Mouse (Mus musculus) natural killer cell, adult 2 months (primary cell): ENCODE data around the gene Tango6.

Source experiments
- DNase-seq, 2 experiments: peaks; one replicate each; pipeline ENCODE4 v3.0.0; 2022; ENCODE audit warnings: low spot score in 2 of 2

Tango6 gene

DNA sequence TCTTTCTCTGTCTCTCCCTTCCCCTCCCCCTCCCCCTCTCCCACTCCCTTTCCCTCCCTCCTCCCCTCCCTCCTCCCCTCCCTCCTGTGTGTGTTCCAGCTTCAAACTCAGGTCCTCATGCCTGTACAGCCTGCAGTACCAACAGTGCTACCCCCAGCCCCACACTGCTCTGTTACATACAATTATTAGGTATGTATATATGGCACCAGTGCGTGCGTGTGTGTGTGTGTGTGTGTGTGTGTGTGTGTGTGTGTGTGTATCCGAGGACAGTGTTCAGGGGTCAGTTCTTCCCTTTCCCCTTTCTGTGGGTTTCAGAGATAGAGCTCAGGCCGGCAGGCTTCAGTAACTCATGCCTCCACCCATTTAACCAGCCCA lies 134.3 kb downstream of the Tango6 start:
- no peak for DNase-seq

DNA sequence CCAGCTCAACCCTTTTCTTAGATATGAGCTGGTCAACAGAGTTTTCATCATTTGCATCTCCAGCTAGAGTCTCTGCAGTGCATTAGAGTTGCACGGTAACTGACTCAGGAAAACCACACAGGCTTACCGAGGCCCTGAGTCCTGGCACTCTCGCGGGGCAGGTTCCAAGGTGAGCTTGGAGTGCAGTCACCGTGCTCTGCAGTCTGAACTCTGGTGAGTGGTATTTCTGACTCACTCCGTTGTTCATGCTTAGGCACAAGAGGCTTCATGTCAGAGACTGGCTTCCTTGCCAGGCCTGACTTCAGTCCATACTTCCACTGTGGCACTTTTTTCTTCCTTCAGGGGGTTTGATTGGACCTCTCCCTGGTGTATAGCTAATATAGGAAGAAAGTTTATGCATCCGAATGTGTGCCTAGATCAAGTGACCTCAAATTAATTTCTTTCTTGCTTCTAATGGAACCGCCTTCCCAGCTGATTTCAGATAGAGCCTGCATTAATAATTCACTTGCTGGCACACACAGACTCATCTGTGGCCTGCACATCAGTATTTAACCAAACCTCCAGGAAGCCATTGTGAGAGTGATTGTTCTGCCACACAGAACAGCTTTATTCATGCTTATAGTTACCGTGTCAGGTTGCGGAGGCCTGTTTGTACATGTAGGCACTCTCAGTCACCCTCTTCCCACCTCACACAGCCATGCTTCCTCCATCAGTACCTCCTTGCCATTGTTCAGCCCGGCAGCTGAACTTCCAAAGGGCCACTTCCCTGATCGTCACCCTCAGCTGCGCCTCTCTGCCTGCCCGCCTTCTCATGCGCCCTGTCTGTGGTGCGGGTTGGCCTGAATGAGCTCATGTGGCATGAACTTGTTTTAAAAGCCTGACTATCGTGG lies 136.0 kb downstream of the Tango6 start:
- no peak for DNase-seq

DNA sequence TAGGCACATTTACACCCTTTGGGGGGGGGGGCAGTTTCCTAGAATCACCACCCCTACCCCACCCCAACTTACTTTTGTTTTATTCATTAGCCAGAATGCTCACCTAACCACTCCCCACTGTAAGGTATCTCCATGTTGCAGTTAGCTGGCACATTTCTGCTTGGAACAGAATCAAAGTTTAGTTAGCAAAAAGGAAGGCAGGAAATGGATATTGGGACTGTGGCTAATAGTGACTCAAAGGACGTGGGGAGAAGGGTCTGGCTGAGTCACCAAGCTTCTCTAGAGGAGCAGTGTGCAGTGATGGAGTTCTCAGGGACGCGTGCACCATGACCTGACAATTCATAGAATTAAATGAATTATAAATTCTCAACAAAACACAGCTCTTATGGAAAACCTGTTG lies 136.7 kb downstream of the Tango6 start:
- DNase-seq = no peak

DNA sequence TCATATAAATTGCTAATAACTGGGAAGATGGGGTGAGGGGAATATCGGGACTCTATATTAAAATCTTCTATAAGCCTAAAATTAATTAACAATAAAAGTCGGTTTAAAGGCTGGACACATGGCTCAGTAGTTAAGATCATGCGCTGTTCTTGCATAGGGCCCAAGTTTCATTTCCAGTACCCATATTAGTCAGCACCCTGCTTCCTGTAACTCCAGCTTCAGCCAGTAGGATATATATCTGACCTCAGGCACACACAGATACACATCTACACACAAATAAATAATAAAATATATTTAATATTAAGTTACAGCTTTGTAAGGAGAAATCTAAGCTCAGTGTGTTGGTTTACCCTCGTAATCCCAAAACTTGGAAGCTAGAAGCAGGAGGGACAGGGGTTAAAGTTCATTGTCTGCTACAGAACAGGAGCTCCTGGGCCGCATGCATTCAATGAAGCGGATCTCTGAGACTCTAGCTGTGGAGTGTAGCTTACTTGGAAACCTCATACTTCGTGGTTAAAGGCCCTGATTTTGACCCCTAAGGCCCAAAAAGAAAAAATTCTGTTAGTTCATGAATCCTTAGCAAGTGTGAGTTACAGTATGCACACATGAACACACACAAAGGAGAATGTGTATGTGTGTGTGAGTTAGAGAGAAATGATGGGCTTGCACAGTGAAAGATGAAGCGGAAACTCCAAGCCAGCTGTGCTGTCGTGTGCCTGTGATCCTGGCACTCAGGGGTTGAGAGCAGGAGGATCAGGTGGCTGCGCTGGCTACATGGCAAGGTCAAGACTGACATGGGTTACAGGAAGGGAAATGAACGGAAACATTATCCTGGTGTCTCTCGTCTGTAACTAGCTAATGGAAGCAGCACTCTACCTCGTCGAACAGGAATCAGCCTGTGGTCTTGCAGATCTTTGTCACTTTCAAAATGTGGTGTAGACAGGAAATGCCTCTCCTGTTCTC lies 138.0 kb downstream of the Tango6 start:
- DNase-seq = no peak

DNA sequence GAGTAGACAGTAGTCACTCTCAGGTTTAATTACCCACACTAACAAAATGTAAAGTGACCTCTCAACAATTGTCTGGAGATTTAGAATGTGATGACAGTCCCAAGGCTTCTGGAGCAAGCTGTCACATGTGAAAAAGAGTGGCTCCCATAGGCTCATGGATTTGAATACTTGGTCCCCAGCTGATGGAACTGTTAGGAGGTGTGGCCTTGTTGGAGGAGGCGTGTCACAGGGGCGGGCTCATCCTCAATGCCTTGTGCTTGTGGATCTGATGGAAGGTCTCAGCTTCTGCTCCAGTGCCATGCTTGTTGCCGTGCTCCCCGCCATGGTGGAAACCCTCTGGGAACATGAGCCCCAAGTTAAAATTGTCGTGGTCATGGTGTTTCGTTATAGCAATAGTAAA lies 146.1 kb downstream of the Tango6 start:
- DNase-seq = no peak

DNA sequence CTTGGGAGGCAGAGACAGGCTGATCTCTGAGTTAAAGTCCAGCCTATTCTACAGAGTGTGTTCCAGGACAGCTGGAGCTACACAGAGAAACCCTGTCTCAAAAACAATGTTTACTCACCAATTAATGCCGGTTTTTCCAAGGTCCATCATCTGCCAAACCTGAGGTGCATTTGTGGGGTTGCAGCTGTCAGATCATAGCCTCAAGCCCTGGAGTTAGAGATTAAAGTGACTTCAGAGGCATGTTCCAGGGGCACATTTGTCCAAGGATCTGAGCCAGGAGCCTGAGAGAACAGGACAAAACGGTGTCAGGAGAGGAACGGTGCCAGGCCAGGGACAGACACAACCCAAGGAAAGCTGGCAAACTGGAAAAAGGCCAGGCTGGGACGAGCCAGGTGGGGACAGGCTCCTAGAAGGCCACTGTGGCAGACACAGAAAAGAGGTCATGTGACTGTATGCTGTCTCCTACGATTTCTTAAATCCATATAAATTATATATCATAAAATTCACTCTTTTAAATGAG lies 146.7 kb downstream of the Tango6 start:
- DNase-seq = no peak

DNA sequence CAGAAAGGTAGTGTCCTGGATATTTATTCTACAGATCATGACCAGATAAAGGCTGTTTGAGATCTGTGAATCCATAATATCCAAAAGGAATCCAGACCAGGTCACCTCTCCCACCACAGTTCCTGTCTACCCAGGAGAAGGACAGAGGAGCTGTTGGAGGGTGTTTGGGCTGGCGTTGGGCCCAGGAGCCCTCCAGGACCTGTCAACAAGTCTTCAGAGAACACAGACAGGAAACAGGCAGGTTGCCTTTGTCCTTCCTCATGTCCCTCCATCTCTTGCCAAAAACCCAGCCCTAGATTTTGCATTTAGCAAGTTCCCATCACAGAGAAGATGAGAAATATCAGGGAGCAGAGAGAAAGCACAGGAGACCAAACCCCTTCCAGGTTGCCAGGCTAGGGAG lies 152.0 kb downstream of the Tango6 start:
- no peak for DNase-seq

DNA sequence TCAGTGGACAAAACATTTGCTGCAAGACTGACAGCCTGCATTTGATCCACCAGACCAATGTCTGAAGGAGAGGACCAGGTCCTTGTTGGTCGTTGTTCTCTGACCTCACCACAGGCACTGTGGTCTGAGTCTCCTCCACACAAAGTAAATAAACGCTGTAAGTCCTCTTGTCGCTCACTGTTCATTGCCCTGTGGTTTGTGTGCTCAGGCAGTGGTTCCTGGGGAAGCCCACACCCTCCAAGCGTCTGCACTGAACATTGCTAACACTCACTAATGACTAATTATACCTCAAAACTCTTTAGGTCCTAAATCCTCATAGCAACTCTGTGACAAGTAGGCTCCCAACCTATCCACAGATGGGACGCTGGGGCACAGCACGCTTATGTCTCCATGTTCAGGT lies 153.7 kb downstream of the Tango6 start:
- DNase-seq = peak; percentile 4 to 26

DNA sequence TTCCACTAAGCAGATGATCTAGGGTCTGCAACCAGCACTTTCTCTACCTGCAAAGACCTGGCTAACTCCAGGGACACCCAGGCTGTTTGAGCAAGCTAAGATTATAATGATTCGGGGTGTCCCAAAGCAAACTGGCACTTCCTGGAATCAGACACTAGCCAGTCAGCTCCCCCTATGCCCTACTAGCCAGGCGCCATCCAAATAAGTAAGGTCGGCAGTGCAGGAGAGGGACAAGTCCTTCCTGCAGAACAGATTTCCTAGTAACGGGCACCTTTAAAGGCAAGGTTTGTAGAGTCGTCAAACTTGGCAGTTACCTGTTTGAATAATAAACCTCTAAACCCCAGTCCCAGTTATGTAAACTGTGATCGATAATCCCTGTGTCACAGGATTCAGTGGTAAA lies 155.9 kb downstream of the Tango6 start:
- DNase-seq = no peak

DNA sequence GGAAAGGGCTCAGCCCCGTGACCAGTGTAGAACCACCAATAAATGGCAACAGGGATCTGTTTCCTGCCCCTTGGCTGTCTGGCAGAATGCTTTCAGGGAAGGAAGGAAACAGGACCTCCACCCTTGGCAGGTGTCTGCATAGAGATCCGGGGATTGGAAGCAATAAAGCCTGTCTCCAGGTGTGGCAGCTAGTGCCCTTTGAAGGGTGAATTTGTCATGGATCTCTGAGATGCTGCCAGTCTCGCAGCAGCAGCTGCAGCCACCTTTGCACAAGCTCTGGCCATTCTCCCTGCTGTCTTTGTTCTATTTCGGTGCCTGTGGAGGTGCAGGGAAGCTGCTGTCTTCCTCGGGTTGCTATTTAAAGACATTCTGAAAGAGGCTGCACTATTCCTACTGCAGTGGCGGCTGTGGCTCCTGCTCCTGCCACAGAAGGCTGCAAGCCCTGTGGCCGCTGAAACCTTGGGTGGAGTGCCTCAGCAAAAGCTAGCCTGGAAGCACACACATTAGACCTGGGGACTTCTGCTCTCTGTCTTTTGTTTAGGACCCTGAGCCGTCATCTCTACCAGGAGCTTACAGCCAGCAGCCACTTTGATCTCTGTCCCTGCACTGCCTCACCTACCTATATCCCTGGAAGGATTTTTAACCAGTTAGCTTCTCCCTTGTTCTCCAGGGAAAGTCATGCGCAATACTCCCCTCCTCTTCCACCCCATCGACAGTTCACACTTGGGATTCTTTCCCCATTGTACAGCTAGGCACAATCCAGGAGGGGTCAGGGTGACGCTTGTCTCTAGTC lies 156.5 kb downstream of the Tango6 start:
- DNase-seq = no peak

DNA sequence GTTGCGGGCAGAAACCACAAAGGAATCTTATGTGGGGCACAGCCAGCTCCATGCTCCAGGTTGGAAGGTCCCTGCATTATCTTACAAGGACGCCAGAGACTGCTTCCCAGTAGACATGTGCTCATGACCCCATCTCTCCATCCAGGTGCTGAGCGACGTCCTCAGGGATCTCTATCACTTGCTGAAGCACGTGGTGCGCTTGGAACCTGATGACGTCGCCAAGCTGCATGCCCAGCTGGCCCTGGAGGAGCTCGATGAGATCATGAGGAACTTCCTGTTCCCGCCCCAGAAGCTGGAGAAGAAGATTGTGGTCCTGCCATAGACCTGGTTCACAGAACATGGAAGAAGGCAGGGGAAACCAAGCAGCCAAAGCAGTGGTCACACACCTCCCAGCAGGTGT lies 167.2 kb downstream of the Tango6 start:
- DNase-seq = no peak

DNA sequence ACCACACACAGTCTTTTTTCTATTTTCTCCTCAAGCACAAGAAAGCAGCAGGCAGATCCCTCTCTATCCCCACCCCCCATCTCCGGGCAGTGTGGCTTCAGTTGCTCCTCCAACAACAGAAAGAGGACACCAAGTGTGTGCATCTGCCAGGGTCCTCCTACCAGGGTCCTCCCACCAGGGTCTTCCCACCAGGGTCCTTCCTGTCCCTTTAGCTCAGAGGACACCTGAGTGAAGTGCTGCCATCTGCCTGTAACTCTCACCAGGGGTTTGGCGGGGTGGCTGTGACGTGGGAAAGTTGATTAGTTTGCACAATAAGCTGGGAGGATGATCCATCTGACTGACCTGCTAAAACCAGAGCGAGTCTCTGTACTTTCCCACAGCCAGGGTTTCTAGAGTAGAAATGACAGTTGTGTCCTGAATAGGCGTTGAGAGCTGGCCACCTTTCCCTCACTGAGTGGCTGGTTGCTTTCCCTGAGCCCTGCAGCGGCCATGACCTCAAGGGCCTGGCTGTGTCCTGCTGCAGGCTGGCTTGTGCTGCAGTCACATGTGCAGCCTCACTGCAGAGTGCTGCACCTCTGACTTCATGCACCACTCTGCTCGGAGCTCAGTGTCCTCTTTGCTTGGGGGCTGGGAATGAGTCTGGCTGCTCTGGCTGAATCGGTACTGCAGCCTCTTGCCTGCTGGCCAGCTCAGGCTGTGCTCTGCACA lies 171.8 kb downstream of the Tango6 start:
- no peak for DNase-seq

DNA sequence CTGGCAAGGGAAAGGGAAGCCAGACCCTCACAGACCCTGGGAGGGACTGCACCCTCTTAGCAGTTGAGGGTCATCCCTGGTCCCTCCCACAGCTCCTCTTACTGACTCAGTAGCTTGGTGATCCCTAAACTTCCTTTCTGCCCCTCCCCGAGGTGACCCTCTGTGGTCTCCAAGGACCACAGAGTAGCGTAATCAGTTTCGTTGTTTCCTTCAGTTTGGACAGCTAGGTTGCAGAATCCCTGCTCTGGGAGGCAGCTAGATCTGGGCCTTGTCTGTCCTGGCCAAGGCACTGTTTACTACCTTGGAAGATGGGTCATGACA lies 172.3 kb downstream of the Tango6 start:
- no peak for DNase-seq

DNA sequence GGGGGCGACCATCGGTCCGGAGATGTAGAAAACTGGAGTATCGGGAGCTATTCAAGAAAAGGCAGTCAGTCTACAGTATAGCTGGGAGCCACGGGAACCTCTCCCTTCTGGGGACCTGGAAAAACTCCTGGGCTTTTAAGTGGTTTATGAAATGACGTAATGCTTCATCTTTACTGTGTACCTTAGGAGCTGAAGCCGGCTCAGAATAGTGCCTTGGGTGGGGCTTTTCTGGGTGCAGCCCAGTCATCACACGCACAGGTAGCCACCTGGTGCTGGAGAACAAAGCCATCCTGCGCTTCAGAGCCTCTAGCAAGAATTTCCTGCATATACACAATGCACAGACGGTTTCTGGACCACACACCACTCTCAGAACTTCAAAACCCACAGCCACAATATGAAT lies 180.0 kb downstream of the Tango6 start:
- DNase-seq = no peak

DNA sequence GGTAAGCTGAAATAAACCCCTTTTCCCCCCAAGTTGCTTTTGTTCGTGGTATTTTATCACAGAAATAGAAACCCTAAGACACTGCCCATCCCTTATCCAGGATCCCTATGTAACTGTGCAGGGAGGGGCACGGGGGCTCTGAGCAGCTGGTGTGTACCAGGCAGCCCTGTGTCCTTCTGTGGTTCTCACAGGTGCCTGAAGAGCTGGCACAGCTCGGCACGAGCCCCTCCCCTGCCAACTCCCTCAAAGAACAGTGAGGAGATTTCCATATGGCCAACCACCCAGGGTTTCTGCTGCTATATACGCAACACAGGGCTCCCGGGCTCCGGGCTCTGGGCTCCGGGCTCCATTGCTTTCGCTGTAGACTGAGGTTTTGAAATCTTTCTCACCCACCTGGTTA lies 182.5 kb downstream of the Tango6 start:
- DNase-seq = no peak

DNA sequence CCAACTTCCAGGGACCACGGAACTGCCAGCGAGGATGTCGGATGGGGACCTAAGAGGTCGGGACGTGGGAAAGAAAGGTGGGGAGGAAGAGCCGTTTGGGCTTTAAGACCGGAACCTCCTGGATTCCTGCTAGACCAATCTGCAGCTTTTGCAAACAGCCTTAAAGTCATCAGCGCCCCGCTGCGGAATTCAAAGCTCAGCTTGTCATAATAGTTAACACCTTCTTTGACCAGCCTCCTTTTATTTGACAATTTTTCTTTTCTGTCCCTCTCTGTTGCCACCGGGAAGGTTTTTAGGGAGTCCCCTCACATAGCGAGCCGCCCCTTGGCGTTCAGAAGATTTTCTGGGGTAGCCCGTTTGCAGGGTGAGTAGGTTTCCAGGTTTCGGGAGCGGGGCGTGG lies 187.2 kb downstream of the Tango6 start, which contains the start of gene Has3:
TSS of gene Has3 (plus strand) at position 192 of the 400 bp plus-strand sequence.
- no peak for DNase-seq

DNA sequence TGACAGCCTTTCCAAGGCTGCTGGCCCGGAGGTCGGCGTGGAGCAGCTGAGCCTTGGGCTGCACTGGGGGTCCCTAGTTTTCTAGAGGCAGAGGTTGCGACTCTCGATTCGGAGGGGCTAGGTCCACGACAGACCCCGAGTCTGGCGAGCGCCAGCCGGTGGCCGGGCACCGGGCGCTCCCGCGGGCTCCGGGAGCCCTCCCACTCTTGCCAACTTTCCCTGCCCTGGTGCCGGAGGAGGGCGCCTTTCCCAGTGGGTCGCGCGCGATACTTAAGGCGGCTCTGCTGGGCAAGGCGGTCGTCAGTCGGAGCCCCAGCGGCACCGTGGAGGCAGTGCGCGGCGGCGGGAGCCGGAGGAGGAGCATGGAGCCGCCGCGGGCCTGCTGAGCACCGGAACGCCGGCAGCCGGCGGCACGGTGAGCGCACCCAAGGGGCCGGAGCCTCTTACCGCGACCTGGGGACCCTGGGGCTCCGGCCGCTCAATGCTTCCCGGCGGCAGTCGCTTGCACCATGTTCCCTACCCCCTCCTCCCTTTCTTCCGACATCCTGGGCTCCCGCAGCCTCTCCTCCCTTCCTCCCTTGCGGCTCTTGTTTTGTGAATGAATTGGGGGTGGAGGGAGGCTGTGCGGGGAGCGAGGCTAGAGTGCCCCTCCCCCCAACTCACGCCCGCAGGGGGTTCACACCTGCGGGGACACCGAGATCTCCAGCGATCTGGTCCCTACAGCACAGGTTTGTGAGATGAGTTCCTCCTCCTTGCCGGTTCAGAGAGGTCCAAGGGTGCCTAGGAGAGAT lies 187.9 kb downstream of the Tango6 start:
- no peak for DNase-seq

DNA sequence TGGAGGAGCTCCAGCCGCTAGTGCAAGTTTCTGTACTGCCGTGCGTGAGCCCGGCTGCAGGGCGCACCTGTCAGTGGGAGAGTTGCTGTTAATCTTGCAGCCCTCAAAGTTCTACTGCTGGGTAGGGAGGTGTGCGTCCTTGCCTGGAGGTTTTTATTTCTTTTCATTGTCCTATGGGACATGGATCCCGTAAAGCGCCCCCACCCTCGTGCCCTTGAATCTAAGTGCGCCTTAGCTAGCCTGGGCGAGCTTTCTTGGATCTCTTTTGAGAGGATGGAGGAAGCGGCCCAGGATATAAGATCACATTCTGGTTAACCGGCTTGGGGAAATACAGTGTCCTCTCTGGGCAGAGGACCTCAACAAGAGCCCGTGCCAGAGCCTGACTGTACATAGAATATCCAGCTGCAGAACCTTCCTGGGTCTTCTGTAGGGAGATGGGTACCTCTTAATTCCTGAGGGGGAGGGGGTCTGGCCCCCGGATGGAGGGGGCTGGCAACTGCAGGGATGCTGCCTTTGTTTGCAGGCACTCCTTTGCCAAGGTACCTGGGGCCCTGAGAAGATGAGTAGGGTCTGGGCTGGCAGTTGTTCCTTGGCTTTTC lies 188.6 kb downstream of the Tango6 start:
- no peak for DNase-seq

DNA sequence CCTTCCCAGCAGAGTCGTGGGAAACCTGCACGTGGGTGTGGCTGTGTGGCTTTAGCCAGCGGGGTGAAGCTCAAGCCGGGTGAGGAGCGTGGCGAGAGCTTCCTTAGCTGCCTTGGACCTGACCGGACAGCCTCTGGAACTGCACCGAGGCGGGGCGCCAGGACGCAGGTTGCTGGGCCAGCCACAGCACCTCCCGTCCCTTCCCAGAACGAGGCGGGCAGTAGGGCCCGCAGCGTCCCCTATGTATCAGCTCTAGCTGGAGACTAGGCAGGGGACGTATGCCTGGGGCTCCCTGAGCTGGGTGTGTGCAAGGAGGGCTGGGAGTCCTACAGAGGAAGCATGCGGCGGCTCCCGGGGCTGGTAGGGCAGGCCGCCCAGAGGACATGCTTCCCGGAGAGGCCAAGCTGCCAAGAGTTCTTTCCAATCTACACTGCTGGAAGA lies 189.1 kb downstream of the Tango6 start:
- no peak for DNase-seq
